Mouse (Mus musculus): ENCODE results near the gene Lhfpl2. TPM values are rescaled to one million over a fixed set of nuclear protein-coding genes. Genes with fewer than 3 reads are reported as not detected.
A peak's percentile ranks its signal among the peaks of the same experiment; 100 is the strongest.

The Lhfpl2 gene
- total RNA-seq, 2 experiments from 2014 or later = 59.1 to 60.8 TPM

- DNase-seq (ENCODE audit: low spot score in 2 of 2) = no peak
These were observed 115.1 kb downstream of the Lhfpl2 start for GRCm38 (mm10) chr13:94172533-94173310.

GRCm38 (mm10) chr13:94173633-94174576 is 116.3 kb downstream of the Lhfpl2 start:
- no peak for DNase-seq (ENCODE audit: low spot score in 2 of 2)

- DNase-seq (ENCODE audit: low spot score in 2 of 2) = no peak
These were observed 117.1 kb downstream of the Lhfpl2 start for GRCm38 (mm10) chr13:94174577-94175279.

DNA sequence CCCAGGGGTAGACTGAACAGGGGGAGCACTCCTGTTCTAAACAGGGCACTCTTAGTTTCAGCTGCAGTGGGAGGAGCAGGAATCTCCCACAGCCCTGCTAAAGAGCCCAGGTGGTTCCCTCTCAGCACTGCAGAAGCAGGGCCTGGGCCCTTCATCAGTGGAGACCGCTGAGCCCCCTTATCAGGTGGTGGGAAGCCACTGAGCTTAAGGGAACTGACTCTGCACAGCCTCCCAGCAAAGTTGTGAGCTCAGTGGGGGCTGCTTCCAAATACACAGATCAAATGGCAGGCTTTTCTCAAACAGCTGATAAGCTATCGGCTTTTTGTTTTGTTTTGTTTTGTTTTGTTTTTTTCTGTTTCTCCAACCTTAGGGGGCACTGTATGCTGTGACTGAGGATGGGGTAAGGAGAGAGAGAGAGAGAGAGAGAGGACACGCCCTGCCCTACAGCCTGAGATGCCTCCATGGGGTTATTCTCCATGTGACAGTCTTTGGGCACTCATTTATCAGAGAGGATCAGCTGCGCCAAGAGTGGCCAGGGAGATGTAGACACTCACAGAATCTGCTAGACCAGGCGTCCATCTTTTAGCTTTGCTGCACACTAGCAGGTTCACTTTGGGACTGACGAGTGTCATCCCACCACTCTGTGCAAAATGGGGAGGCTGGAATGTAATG is 117.9 kb downstream of the Lhfpl2 start:
- DNase-seq (ENCODE audit: low spot score in 2 of 2) = no peak

GRCm38 (mm10) chr13:94177148-94177547 is 119.6 kb downstream of the Lhfpl2 start:
- DNase-seq (ENCODE audit: low spot score in 2 of 2) = no peak

GRCm38 (mm10) chr13:94178401-94179040 is 120.9 kb downstream of the Lhfpl2 start:
- no peak for DNase-seq (ENCODE audit: low spot score in 2 of 2)

GRCm38 (mm10) chr13:94180477-94181420 is 123.2 kb downstream of the Lhfpl2 start:
- no peak for DNase-seq (ENCODE audit: low spot score in 2 of 2)

GRCm38 (mm10) chr13:94182026-94182425 is 124.4 kb downstream of the Lhfpl2 start:
- no peak for DNase-seq (ENCODE audit: low spot score in 2 of 2)

DNA sequence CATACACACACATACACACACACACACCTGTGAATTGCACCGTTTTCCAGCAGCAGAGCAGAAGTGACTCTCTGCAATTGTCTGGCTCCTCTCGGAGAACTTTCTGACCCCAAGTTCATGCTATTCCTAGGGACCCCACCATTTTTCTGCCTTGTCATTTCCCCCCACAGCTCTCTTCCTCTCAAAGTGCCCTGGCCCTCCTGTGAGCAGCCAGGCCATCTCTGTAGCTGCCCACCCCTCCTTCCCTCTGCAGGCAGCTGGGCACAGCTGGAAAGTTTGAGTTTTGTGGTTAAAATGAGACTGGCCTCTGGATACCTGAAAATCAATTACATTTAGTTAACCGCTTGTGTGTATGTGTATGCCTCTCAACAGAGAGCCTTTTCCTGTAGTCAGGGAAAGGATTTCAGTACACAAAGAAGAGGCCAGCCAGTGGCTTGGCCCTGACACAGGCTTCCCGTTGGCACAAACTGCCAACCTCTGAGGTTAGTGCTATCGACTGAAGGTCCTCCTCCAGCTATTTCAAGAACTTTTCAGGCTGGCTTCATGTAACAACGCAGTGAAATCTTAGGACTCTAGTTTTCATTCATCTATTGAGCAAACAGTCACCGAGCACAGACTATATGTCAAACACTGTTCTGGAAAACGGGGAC is 125.9 kb downstream of the Lhfpl2 start:
- no peak for DNase-seq (ENCODE audit: low spot score in 2 of 2)

- DNase-seq (ENCODE audit: low spot score in 2 of 2) = no peak
These were observed 127.3 kb downstream of the Lhfpl2 start for GRCm38 (mm10) chr13:94184726-94185456.

- DNase-seq (ENCODE audit: low spot score in 2 of 2) = no peak
These were observed 128.0 kb downstream of the Lhfpl2 start for GRCm38 (mm10) chr13:94185631-94186030.

DNA sequence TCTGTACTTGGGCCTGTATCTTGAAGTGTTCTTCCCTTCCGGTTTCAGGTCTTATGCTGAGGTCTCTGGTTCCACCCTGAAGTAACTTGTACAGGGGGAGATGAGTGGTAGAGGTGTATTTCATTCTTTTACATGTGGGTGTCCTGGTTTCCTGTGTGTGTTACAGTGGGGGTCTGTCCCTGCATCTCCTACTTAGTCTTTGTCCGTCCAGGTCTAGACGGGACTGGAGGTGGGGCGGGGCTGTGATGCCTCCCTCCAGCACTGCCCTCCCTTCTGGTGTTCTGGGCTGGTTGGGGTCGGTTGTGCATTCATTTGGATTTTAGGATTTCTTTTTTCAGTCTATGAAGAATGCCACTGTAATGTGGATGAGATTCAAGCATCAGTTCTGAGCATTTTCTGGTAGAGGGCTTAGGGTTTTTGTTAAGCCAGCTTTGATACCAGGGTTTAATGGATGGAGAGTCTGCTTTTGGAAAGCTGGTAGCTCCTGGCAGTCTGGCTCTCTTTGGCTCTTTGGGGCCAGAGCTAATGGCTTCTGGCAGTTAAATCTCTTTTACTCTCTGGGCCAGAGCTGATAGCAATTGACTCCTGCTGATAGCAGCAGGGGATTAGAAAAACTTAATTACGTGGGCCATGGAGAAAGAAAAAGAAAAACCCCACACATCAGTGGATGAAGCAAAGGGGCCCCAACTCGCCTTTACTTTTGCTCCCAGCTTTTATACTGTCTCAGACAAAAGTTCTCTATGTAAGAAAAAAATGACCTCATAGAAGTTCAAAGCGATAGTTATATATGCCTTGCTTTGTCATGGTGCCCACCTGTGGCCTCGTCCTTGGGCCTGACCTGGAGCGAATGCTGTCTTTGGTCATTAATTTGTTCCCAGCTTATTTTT is 130.8 kb downstream of the Lhfpl2 start:
- DNase-seq (ENCODE audit: low spot score in 2 of 2) = no peak

DNA sequence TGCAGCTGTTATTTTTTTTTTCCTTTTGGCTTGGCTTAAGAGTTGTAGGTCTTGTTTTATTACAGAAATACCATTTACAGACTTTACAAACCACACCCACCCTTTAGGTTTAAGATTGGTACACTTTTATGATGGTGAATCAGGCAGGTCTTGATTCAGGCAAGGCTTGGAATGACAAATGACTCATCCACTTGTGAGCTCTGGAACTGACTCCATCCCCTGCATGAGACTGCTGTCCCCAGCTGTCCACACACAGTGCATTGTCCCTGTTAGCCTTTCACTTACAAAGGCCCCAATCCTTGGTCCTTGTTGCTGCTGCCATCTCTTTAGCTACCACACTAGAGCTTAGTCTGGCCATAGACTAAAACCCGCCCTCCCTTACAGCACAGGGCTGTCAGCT is 132.8 kb downstream of the Lhfpl2 start:
- DNase-seq (ENCODE audit: low spot score in 2 of 2) = no peak

DNA sequence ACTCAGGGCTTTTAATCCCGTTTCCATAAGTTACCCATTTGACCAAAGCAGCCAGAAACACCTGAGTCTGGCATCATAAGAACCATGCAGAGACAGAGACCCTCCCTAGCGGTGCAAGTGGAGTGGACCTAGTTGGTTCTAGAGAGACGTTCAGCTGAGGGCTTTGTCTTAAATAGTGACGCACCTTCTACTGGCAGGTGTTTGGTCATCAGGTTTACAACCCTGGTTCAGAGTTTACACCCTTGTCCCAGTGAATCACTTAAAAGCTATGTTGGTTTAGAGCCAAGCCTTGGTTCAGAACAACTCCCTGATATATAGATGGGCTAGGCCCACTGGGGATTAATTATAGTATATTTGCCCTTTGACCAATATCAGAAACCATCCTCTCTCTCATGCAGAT is 135.6 kb downstream of the Lhfpl2 start:
- no peak for DNase-seq (ENCODE audit: low spot score in 2 of 2)

- DNase-seq (ENCODE audit: low spot score in 2 of 2) = no peak
These were observed 141.0 kb downstream of the Lhfpl2 start for GRCm38 (mm10) chr13:94198616-94199015.

DNA sequence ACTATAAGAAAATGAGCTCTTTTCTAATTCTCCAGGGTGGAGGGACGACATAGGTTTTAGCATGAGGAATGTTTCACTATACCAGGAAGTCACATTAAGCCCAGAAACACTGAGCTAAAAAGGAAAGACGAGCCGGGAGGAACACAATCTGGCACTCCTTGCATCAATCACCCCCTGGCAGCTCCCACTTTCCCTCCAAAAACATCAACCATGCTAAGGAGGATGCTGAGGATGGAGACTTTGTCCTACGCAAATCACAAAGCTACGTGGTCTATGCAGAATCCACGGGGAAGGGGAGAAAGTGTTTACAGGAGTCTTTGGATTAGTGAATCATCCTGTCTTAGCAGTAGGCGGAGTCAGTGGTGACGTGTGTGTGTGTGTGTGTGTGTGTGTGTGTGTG is 142.2 kb downstream of the Lhfpl2 start:
- no peak for DNase-seq (ENCODE audit: low spot score in 2 of 2)

DNA sequence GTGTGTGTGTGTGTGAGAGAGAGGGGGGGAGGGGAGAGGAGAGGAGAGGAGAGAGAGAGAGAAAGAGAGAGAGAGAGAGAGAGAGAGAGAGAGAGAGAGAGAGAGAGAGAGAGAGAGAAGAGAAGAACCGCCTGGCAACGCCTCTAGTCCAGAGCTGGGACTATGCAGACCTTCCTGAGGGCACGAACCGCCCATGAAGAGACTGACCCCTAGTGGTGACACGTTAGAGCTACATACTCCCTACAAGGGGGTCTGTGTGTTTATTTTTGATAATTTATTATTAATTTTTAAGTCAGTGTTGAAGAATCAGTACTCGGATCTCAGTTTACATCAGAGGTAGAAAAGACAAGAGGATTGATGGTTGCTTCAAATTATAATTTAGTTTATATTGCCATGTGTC is 147.6 kb downstream of the Lhfpl2 start:
- DNase-seq (ENCODE audit: low spot score in 2 of 2) = peak in 1 of 2 experiments; percentile 26

Measured in adrenal gland, postnatal 4 days (tissue).